Mouse (Mus musculus) heart, adult 2 months (tissue): Measurements from ENCODE around the gene Mib2.
A peak's percentile ranks its signal among the peaks of the same experiment; 100 is the strongest.

Experiments
- CTCF ChIP-seq: fragments of 200-600 bp; IDR thresholded peaks from 2 replicates; pipeline ENCODE4 v1.8.1; 2022; ENCODE audit warnings: antibody characterized with exemption, mild to moderate bottlenecking, moderate library complexity
- POLR2A ChIP-seq: fragments of 200-500 bp; IDR thresholded peaks from 2 replicates; pipeline ENCODE4 v1.6.1; 2011; ENCODE audit warnings: mild to moderate bottlenecking, low read depth, low read length, control low read depth; ENCODE audit not compliant: insufficient read depth

DNA sequence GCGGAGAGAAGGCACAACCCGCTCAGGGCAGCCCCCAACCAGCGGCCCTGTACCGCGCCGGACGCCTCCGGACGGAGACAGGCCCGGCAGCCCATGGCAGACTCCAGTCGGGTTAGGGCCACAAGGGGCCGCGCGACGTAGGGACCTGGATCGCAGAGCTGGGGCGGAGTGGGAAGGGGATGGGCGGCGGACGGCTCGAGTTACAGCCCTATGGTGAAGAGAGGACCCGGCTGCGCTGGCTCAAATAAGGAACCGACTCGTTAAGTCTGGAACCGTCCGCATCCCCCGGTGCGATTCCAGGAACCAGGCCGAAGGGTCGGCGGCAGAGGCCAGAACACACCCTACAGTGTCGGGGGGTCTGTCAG is 15.9 kb downstream of the Mib2 start, which contains the start of gene Mmp23:
- TF ChIP-seq POLR2A: 0 out of 2 replicates have a peak, but pooled peaks have one; percentile 4
- TF ChIP-seq CTCF: no peak
